Mouse (Mus musculus) liver, embryonic 14.5 days (tissue): ENCODE results near the gene Pi4ka. TPM values are rescaled to one million over a fixed set of nuclear protein-coding genes. Genes with fewer than 3 reads are reported as not detected.

ENCODE experiments used
- ATAC-seq: fragments of 200-750 bp; cut with Nextera tagmentation; 2 replicates; pipeline ENCODE4 v1.8.0; 2017; ENCODE audit warnings: moderate number of reproducible peaks, mild to moderate bottlenecking, moderate library complexity; ENCODE audit not compliant: insufficient read depth
- DNase-seq, 3 experiments: peaks; one replicate each; pipeline ENCODE4 v3.0.0-alpha.2; 2012 to 2013; ENCODE audit warnings: low read depth in 3 of 3, low spot score in 3 of 3
- H3K27ac ChIP-seq: fragments of 300-500 bp; sonication (generic); 2 replicates; pipeline ENCODE4 v1.5.1; 2014; ENCODE audit warnings: moderate library complexity, mild to moderate bottlenecking, control low read depth, inconsistent platforms
- H3K27me3 ChIP-seq: fragments of 300-500 bp; sonication (generic); 2 replicates; pipeline ENCODE4 v1.6.1; 2014; ENCODE audit warnings: mild to moderate bottlenecking, low read length, moderate library complexity; ENCODE audit not compliant: control insufficient read depth, insufficient read depth
- H3K36me3 ChIP-seq: fragments of 300-500 bp; sonication (generic); replicated peaks from 2 replicates; pipeline ENCODE4 v1.6.1; 2014; ENCODE audit warnings: low read depth; ENCODE audit not compliant: control insufficient read depth, insufficient read depth
- H3K4me1 ChIP-seq, 2 experiments: fragments of 200-500 bp in 1 of 2; fragments of 300-500 bp in 1 of 2; sonication (generic) in 1 of 2; replicated peaks; 2 replicates each; pipeline ENCODE4 v1.6.1; 2012 to 2014; ENCODE audit warnings: antibody characterized with exemption in 1 of 2, inconsistent platforms in 1 of 2, low read length in 1 of 2; ENCODE audit not compliant: control insufficient read depth in 2 of 2, insufficient read depth in 2 of 2
- H3K4me2 ChIP-seq: fragments of 300-500 bp; sonication (generic); 2 replicates; pipeline ENCODE4 v1.6.1; 2014; ENCODE audit warnings: low read depth, mild to moderate bottlenecking, control low read depth, moderate library complexity
- H3K4me3 ChIP-seq, 2 experiments: fragments of 200-500 bp in 1 of 2; fragments of 300-500 bp in 1 of 2; sonication (generic) in 1 of 2; 2 replicates each; pipeline ENCODE4 v1.5.1; 2012 to 2014; ENCODE audit warnings: low read depth in 2 of 2, low read length in 2 of 2, mild to moderate bottlenecking in 2 of 2, control low read depth in 1 of 2, inconsistent platforms in 1 of 2, moderate library complexity in 1 of 2; ENCODE audit not compliant: insufficient read depth in 1 of 2
- H3K9ac ChIP-seq: fragments of 300-500 bp; sonication (generic); replicated peaks from 2 replicates; pipeline ENCODE4 v1.6.1; 2014; ENCODE audit warnings: mild to moderate bottlenecking, control low read depth, moderate library complexity
- H3K9me3 ChIP-seq: fragments of 300-500 bp; sonication (generic); 2 replicates; pipeline ENCODE4 v1.6.1; 2016; ENCODE audit warnings: low read length, mixed read lengths; ENCODE audit not compliant: control insufficient read depth
- CTCF ChIP-seq: IDR thresholded peaks from 2 replicates; pipeline ENCODE4 v1.5.1; 2016; ENCODE audit warnings: antibody characterized with exemption, low read depth, control low read depth
- EP300 ChIP-seq: IDR thresholded peaks from 2 replicates; pipeline ENCODE4 v1.6.1; 2016; ENCODE audit warnings: antibody characterized with exemption, low read depth
- whole genome bisulfite sequencing: fragments of 180-500 bp; shearing (Covaris S2); extraction: QIAGEN DNeasy Blood & Tissue Kit; methylation state at CpG from one replicate; pipeline ENCODE4 v1.1.7; 2014; ENCODE audit not compliant: insufficient replicate concordance; 5-methylcytosine and 5-hydroxymethylcytosine counted together
- polyA plus RNA-seq, 2 experiments: library from polyadenylated mRNA; depleted of rRNA in 1 of 2; stranded (reverse) in 1 of 2; unstranded in 1 of 2; fragments of >200 nt; fragmentation: Nextera tagmentation in 1 of 2; extraction: Ambion mirVana in 1 of 2; gene quantifications; 2 replicates each; pipeline versions ENCODE4 v1.2.1 to v1.2.3; 2012 to 2014

Gene Pi4ka
- polyA plus RNA-seq, 2 experiments: 13.7 to 19.0 TPM

DNA sequence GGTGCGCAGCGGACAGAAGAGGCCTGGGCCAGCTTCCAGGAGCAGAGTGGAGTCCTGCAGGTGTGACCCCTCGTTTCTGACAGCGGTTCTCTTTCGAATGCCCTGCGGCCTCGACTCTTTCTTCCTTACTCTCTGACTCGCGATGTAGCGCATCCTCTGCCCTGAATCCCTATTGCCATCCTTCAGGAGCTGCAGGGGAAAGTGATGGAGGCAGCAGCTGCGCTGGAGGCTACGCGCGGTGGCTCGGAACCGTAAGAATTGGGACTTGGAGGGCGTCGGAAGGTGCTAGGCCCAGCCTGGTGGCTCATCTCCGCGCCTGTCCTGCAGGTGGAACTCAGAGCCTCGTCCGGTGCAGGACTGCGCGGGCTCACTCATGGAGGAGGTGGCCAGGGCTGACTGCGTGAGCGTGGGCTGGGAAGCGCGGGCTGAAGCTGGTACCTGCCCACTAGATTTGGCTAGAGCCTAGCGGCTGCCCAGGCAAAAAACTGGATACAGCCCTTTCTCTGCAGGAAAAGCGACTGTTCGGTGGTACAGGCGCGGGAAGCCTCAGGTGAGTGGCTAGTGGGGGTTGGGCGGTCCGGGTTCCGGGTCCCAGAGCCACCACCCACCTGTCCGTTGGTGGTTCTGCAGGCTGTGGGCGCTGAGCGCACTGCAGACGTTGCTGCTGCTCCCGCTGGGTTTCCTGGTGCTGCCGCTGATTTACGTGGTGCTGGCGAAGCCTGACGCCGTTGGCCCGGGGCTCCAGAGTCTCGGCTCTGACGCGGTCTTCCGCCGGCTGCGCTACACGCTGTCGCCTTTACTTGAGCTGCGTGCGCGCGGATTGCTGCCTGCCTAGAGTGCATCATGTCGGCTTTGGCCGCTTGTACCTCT, 128.5 kb downstream of the Pi4ka start:
- H3K27ac ChIP-seq: no peak overlapping the region
- no peaks in the 10 kb centered on the region for H3K9me3 ChIP-seq
- H3K9ac ChIP-seq: no peak overlapping the region
- no peak for ATAC-seq
- peaks cover 18% of the 10 kb centered on the region for H3K27me3 ChIP-seq
- no peaks in the 10 kb centered on the region for H3K36me3 ChIP-seq
- H3K4me3 ChIP-seq: peak overlapping the region; percentile 2 to 59; a peak in 2 of 4 replicates
- peak overlapping the region; percentile 79 for H3K4me2 ChIP-seq
- WGBS: 7% methylated on average over 61 of the region's 61 CpGs
- no peak for DNase-seq
- TF ChIP-seq EP300 (no peak), CTCF (no peak)
- H3K4me1 ChIP-seq: peaks cover 0 to 3% of the 10 kb centered on the region in 2 experiments; a peak in 2 of 4 replicates

DNA sequence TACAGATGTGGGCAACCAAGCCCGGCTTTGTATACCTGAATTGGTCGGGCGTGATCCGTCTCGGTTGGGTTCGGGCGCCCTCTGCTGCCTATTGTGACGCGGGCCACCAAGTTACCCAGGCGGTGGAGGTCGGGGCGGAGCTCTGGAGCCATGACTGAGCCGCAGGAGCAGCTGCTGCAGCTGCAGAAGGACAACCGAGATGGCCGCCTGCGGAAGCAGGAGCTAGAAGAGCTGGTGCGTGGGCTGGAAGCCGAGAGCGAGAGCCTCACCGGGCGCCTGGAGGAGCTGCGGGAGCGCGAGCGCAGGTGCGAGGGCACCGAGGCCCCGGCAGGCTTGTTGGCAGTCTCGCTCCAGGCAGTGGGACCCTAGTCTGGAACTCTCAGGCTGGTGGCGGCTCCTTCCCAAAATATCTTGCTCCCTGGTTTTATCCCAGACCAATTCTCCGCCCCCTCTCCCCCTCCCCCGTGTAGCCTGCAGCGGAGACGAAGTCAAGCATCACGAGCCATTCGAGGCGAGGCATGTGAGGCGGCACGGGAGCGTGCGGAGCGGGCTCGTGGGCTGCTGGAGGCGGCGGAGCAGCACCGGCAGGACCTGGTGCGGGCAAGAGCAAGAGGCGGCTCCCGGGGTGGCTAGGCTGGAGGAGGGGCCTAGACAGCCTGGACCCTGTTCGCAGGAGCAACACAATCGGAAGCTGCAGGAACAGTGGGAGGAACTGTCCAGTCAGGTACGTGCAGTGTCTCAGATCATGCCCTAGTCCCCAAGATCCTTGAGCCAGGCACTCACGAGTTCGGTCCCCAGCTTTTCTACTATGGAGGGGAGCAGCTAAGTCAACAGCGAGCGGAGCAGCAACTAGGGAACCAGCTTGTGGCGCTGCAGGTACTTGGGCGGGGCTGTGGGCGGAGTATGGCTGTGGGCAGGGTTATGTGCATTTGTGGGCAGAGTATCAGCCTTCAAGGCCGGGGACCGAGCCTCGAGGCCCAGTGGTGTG, 129.7 kb downstream of the Pi4ka start:
- peak overlapping the region; percentile 33 for H3K9ac ChIP-seq
- H3K27ac ChIP-seq: no peak overlapping the region
- DNase-seq (peak; percentile 68 to 78 (median 73)), ATAC-seq (peak; percentile 76)
- H3K4me2 ChIP-seq: peak overlapping the region; percentile 79
- H3K4me3 ChIP-seq: peak overlapping the region; percentile 57 to 59
- H3K27me3 ChIP-seq: peaks cover 18% of the 10 kb centered on the region
- no peaks in the 10 kb centered on the region for H3K9me3 ChIP-seq
- TF ChIP-seq EP300 (no peak), CTCF (peak; percentile 95)
- H3K4me1 ChIP-seq: peaks cover 0 to 3% of the 10 kb centered on the region in 2 experiments; a peak in 2 of 4 replicates
- WGBS: under 1% methylated on average over 61 of the region's 62 CpGs
- H3K36me3 ChIP-seq: no peaks in the 10 kb centered on the region

DNA sequence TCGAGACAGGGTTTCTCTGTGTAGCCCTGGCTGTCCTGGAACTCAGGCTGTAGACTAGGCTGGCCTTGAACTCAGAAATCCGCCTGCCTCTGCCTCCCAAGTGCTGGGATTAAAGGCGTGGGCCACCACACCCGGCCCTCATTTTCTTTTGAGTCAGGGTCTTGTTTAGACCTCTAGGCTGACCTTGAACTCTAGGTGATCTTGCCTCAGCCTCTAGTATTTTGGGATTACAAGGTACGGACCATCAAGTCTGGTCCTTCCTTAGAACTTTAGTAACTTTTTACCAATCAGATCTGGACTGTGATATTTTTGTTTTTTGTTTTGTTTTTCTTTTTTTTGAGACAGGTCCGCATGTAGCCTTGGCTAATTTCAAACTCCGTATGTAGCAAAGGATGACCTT, 130.4 kb downstream of the Pi4ka start, which contains the start of gene Tmem191c:
Gene Tmem191c, plus strand, starts transcription at position 357 of the 400 bp plus-strand sequence.
- Histone ChIP-seq H3K9ac (peak within 1 kb of the TSS; percentile 33), H3K4me2 (peak within 1 kb of the TSS; percentile 79), H3K9me3 (no peaks in the 10 kb centered on the region; the same call in 1 of the 2 replicates), H3K27ac (no peak within 1 kb of the TSS), H3K36me3 (no peaks in the 10 kb centered on the region), H3K27me3 (peaks cover 18% of the 10 kb centered on the region), H3K4me3 (peak within 1 kb of the TSS; percentile 57 to 59), H3K4me1 (peaks cover 0 to 3% of the 10 kb centered on the region in 2 experiments; a peak in 2 of 4 replicates)
- TF ChIP-seq CTCF (no peak), EP300 (no peak)
- WGBS: 48% methylated on average over 7 of the region's 7 CpGs
- ATAC-seq (no peak), DNase-seq (no peak)

DNA sequence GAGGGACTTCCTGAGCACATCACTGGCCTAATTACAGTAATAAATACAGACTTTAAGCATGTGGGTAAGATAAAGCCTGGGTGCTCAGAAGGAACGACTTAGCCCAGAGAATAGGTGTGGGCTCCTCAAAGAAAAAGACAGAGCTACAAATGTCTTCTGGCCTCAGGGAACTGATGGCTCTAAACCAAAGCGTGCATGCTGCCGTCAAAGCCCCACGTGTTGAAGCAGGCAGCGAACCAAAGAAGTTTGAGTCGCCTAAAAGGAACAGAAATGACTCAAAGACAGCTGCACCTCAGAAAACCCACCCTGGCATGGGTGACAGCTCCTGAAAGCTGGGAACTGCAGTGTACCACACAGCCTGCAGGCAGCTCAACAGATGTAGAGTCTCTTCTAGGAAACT, 134.3 kb downstream of the Pi4ka start:
- Histone ChIP-seq H3K36me3 (no peaks in the 10 kb centered on the region), H3K9ac (no peak overlapping the region), H3K4me1 (peaks cover 7 to 24% of the 10 kb centered on the region in 2 experiments), H3K9me3 (no peaks in the 10 kb centered on the region; the same call in 1 of the 2 replicates), H3K4me3 (no peak overlapping the region), H3K4me2 (no peak overlapping the region), H3K27ac (no peak overlapping the region), H3K27me3 (peaks cover 4% of the 10 kb centered on the region; the same call in 1 of the 2 replicates)
- WGBS: 65% methylated on average over 6 of the region's 6 CpGs
- TF ChIP-seq EP300 (no peak), CTCF (no peak)
- DNase-seq (no peak), ATAC-seq (no peak)
